Mouse (Mus musculus) gastrocnemius, adult 2 months (tissue): ENCODE measurements around the gene 3110070M22Rik. TPM values are rescaled to one million over a fixed set of nuclear protein-coding genes. Genes with fewer than 3 reads are reported as not detected.
A peak's percentile ranks its signal among the peaks of the same experiment; 100 is the strongest.
"Not testable (repeated sequence)": the region's sequence is repeated elsewhere in the genome, so short reads cannot be mapped to it uniquely, and the experiment has no call there.

ENCODE experiments used
- DNase-seq: peaks from one replicate; pipeline ENCODE4 v3.0.0; 2022
- H3K27ac ChIP-seq: fragments of 200-600 bp; 2 replicates; pipeline ENCODE4 v1.8.1; 2022; ENCODE audit warnings: mild to moderate bottlenecking
- H3K4me3 ChIP-seq: fragments of 200-600 bp; 2 replicates; pipeline ENCODE4 v1.8.1; 2022; ENCODE audit warnings: mild to moderate bottlenecking, moderate library complexity
- CTCF ChIP-seq: fragments of 200-600 bp; IDR thresholded peaks from 2 replicates; pipeline ENCODE4 v1.8.1; 2022; ENCODE audit warnings: antibody characterized with exemption, mild to moderate bottlenecking, moderate library complexity
- intact Hi-C: fragments of 180-260 bp; cut with DNase I; formaldehyde crosslinking; loops from one replicate; pipeline ENCODE4 v1.15.1; 2025
- long read RNA-seq, 2 experiments: library from polyadenylated mRNA; stranded (forward); transcript quantifications; one replicate each; pipeline ENCODE4 v2.0.0; 2021
- total RNA-seq, 2 experiments: library from RNA; stranded (reverse); gene quantifications; 2 replicates each; pipeline ENCODE4 v1.2.3; 2021

3110070M22Rik gene
- total RNA-seq, result under 1 TPM; 0.36 to 0.47 TPM
- long read RNA-seq, experiment 1, result 0 reads
- long read RNA-seq, experiment 2, result 0 reads

- DNase-seq, result peak; percentile 91
- TF ChIP-seq CTCF, result peak; percentile 51
- Histone ChIP-seq H3K27ac (peak within 1 kb of the TSS; percentile 59; the same call in 1 of the 2 replicates), H3K4me3 (no peak within 1 kb of the TSS)
- intact Hi-C loops, result no loop called here
Observed at GRCm38 (mm10) chr13:119487880-119488580, at the start of gene 3110070M22Rik, which contains the start of gene Tmem267. Gene 3110070M22Rik (minus strand): TSS chr13:119488383. Gene Tmem267 (plus strand): TSS chr13:119488039.

- intact Hi-C loops, DNase-seq, H3K4me3 ChIP-seq, H3K27ac ChIP-seq: not testable (repeated sequence)
Observed at GRCm38 (mm10) chr13:119494938-119495337, 6.8 kb upstream of the 3110070M22Rik start.

GRCm38 (mm10) chr13:119492083-119492482, 3.9 kb upstream of the 3110070M22Rik start:
- H3K4me3 ChIP-seq, H3K27ac ChIP-seq, intact Hi-C loops: not testable (repeated sequence)
- DNase-seq, result peak; percentile 17

- no peak for DNase-seq
- TF ChIP-seq CTCF, result no peak
- Histone ChIP-seq H3K27ac (0 out of 2 replicates have a peak overlapping the region, but pooled peaks have one; percentile 59), H3K4me3 (no peak overlapping the region)
- intact Hi-C loops, result no loop called here
Observed at GRCm38 (mm10) chr13:119487354-119487753, 829 bp downstream of the 3110070M22Rik start.

GRCm38 (mm10) chr13:119477789-119478188, 10.4 kb downstream of the 3110070M22Rik start:
- intact Hi-C loops, result no loop called here

GRCm38 (mm10) chr13:119476631-119477030, 11.6 kb downstream of the 3110070M22Rik start:
- DNase-seq, result no peak
- intact Hi-C loops, result no loop called here
- no peak overlapping the region for H3K27ac ChIP-seq
- TF ChIP-seq CTCF, result no peak
- H3K4me3 ChIP-seq, result no peak overlapping the region

More at GRCm38 (mm10) chr13:119477789-119478188, 10.4 kb downstream of the 3110070M22Rik start:
- TF ChIP-seq CTCF, result no peak
- Histone ChIP-seq H3K4me3 (no peak overlapping the region), H3K27ac (no peak overlapping the region)
- DNase-seq, result no peak

- peak; percentile 92 for DNase-seq
- intact Hi-C loops, result no loop called here
- no peak for TF ChIP-seq CTCF
- H3K4me3 ChIP-seq, result peak within 1 kb of the TSS; percentile 75
- H3K27ac ChIP-seq, result peak within 1 kb of the TSS; percentile 95
Observed at GRCm38 (mm10) chr13:119462596-119463560, 25.3 kb downstream of the 3110070M22Rik start, which contains the start of gene 4833420G17Rik. Gene 4833420G17Rik (plus strand): TSS chr13:119462768.

- TF ChIP-seq CTCF, result no peak
- H3K4me3 ChIP-seq, result peak overlapping the region; percentile 75
- no peak for DNase-seq
- intact Hi-C loops, result no loop called here
- peak overlapping the region; percentile 95 for H3K27ac ChIP-seq
Observed at GRCm38 (mm10) chr13:119461900-119462595, 26.1 kb downstream of the 3110070M22Rik start.

GRCm38 (mm10) chr13:119456342-119456741, 31.8 kb downstream of the 3110070M22Rik start:
- Histone ChIP-seq H3K4me3 (no peak overlapping the region), H3K27ac (no peak overlapping the region)
- TF ChIP-seq CTCF, result no peak
- intact Hi-C loops, result no loop called here
- DNase-seq, result no peak

GRCm38 (mm10) chr13:119455082-119455481, 33.1 kb downstream of the 3110070M22Rik start:
- H3K4me3 ChIP-seq, result no peak overlapping the region
- no peak for DNase-seq
- no peak for TF ChIP-seq CTCF
- no peak overlapping the region for H3K27ac ChIP-seq
- intact Hi-C loops, result no loop called here

GRCm38 (mm10) chr13:119453563-119453962, 34.6 kb downstream of the 3110070M22Rik start:
- H3K27ac ChIP-seq, result no peak overlapping the region
- DNase-seq, result no peak
- no peak for TF ChIP-seq CTCF
- intact Hi-C loops, result no loop called here
- H3K4me3 ChIP-seq, result no peak overlapping the region

GRCm38 (mm10) chr13:119442244-119442643, 45.9 kb downstream of the 3110070M22Rik start:
- TF ChIP-seq CTCF, result no peak
- no peak overlapping the region for H3K27ac ChIP-seq
- intact Hi-C loops, result no loop called here
- H3K4me3 ChIP-seq, result no peak overlapping the region
- DNase-seq, result no peak

Other genes with a start within 250 kb of the 3110070M22Rik start
- gene Paip1, start 59.8 kb downstream of the 3110070M22Rik start, total RNA-seq, result 100 to 1,000 TPM in 1 of 2 experiments, 10 to 100 TPM in 1; 94.1 to 107 TPM
- gene 4833420G17Rik, start 25.6 kb downstream of the 3110070M22Rik start, total RNA-seq, result 1 to 10 TPM; 5.7 TPM
- 10 to 100 TPM; 18.5 to 19.7 TPM for gene Tmem267, start 344 bp downstream of the 3110070M22Rik start, total RNA-seq
- gene Ccl28, start 135.4 kb upstream of the 3110070M22Rik start, total RNA-seq, result 1 to 10 TPM in 1 of 2 experiments, under 1 TPM in 1; 0.61 to 1.9 TPM
- 10 to 100 TPM; 23.6 to 31.9 TPM for gene Hmgcs1, start 202.0 kb upstream of the 3110070M22Rik start, total RNA-seq